Comparison of ENCODE assay signal across 9 mouse cellular contexts in genomic region chr2:166342407-166342806, GRCm38 (mm10).
DNase-seq lines count a peak whose midpoint lies in the region; ATAC-seq and TF ChIP-seq lines count a peak whose summit lies in the region.
"Had no signal": no experiment of that assay in that cellular context is flagged by ENCODE, and none has a peak within 500 bp of the region (broad histone marks: within the 10 kb centered on the region; RNA-seq: fewer than 3 reads in every experiment).

No protein-coding gene starts in this region.

- H3K4me1 ChIP-seq in heart, embryonic 12.5 days (replicated peaks), result peaks cover 19% of the 10 kb centered on the region
- peaks cover 10% of the 10 kb centered on the region; the same call in 1 of the 2 replicates for H3K4me1 ChIP-seq in heart, postnatal 0 days (ENCODE audit: control insufficient read depth, insufficient read depth)
- H3K4me1 ChIP-seq in liver, embryonic 12.5 days, result no peaks in the 10 kb centered on the region
- H3K4me1 ChIP-seq: liver, embryonic 15.5 days had no signal

- DNase-seq in heart, adult 18-20 months, result peak; percentile 76 to 79
- peak; percentile 9 for DNase-seq in cerebellum, adult 9-10 months
- no peak for DNase-seq in heart, postnatal 0 days (ENCODE audit: low spot score)
- peak; percentile 72 to 78 for DNase-seq in left cerebral cortex, postnatal 10 days (ENCODE audit: extremely low spot score in 1 of 2, low spot score in 2 of 2)
- DNase-seq in right cerebral cortex, postnatal 4 days, result peak; percentile 71

- H3K4me3 ChIP-seq in heart, embryonic 12.5 days, result no peak overlapping the region
- no peak overlapping the region for H3K4me3 ChIP-seq in heart, postnatal 0 days (ENCODE audit: low read depth, low read length)
- no peak overlapping the region for H3K4me3 ChIP-seq in liver, embryonic 12.5 days
- H3K4me3 ChIP-seq: liver, embryonic 15.5 days had no signal

- ATAC-seq in heart, embryonic 12.5 days (ENCODE audit: insufficient number of reproducible peaks, low FRiP score), result no peak
- peak; percentile 28; the same call in 1 of the 2 replicates for ATAC-seq in heart, postnatal 0 days (ENCODE audit: insufficient read depth, low read depth)
- ATAC-seq in liver, embryonic 12.5 days, result no peak
- ATAC-seq in erythroid progenitor cell, adult 5-6 weeks (replicated peaks; ENCODE audit: low FRiP score, poor library complexity, severe bottlenecking), result no peak

- intact Hi-C loops in left cerebral cortex, postnatal 10 days (cut with DNase I), result loop anchor here (5.0 kb wide), 1 partner anchor 190 kb away; no protein-coding TSS in a partner anchor

- no peak overlapping the region for H3K27ac ChIP-seq in heart, embryonic 12.5 days (ENCODE audit: poor library complexity, severe bottlenecking)
- H3K27ac ChIP-seq in heart, postnatal 0 days (ENCODE audit: low read depth), result no peak overlapping the region
- no peak overlapping the region for H3K27ac ChIP-seq in liver, embryonic 12.5 days
- H3K27ac ChIP-seq: liver, embryonic 15.5 days had no signal

- no peaks in the 10 kb centered on the region for H3K27me3 ChIP-seq in heart, embryonic 12.5 days (replicated peaks)
- no peaks in the 10 kb centered on the region for H3K27me3 ChIP-seq in heart, postnatal 0 days (ENCODE audit: control insufficient read depth, insufficient read depth, low read length)
- H3K27me3 ChIP-seq in liver, embryonic 12.5 days (replicated peaks), result no peaks in the 10 kb centered on the region
- H3K27me3 ChIP-seq: liver, embryonic 15.5 days had no signal

- H3K36me3 ChIP-seq in heart, embryonic 12.5 days, result no peaks in the 10 kb centered on the region
- H3K36me3 ChIP-seq in heart, postnatal 0 days (replicated peaks; ENCODE audit: control insufficient read depth, insufficient read depth, low read length), result no peaks in the 10 kb centered on the region
- no peaks in the 10 kb centered on the region for H3K36me3 ChIP-seq in liver, embryonic 12.5 days
- H3K36me3 ChIP-seq: liver, embryonic 15.5 days had no signal

- no peak overlapping the region for H3K4me2 ChIP-seq in heart, embryonic 12.5 days
- no peak overlapping the region for H3K4me2 ChIP-seq in heart, postnatal 0 days (ENCODE audit: low read depth, low read length)
- H3K4me2 ChIP-seq in liver, embryonic 12.5 days, result no peak overlapping the region
- H3K4me2 ChIP-seq: liver, embryonic 15.5 days had no signal

- H3K9me3 ChIP-seq in heart, embryonic 12.5 days (replicated peaks), result 0 out of 2 replicates have a peak, but pooled peaks cover 7% of the 10 kb centered on the region
- H3K9me3 ChIP-seq in heart, postnatal 0 days (replicated peaks; ENCODE audit: control insufficient read depth, low read length), result no peaks in the 10 kb centered on the region
- H3K9me3 ChIP-seq in liver, embryonic 12.5 days (replicated peaks), result no peaks in the 10 kb centered on the region
- H3K9me3 ChIP-seq: liver, embryonic 15.5 days had no signal

- H3K9ac ChIP-seq in heart, embryonic 12.5 days, result no peak overlapping the region
- H3K9ac ChIP-seq in heart, postnatal 0 days (replicated peaks; ENCODE audit: low read depth, low read length), result no peak overlapping the region
- H3K9ac ChIP-seq in liver, embryonic 12.5 days, result no peak overlapping the region
- H3K9ac ChIP-seq: liver, embryonic 15.5 days had no signal

- WGBS in heart, embryonic 12.5 days, result 77% methylated on average over 9 of the region's 9 CpGs
- 53% methylated on average over 9 of the region's 9 CpGs for WGBS in heart, postnatal 0 days
- 76% methylated on average over 9 of the region's 9 CpGs for WGBS in liver, embryonic 12.5 days (ENCODE audit: insufficient replicate concordance)

- no peak for TF ChIP-seq CTCF in heart, postnatal 0 days (IDR thresholded peaks at IDR 0.05; ENCODE audit: low read depth)

- TF ChIP-seq EP300 in heart, postnatal 0 days (IDR thresholded peaks at IDR 0.05; ENCODE audit: low read depth), result no peak
